Mouse (Mus musculus): ENCODE results near the gene Fmnl2.

Fmnl2 gene

DNA sequence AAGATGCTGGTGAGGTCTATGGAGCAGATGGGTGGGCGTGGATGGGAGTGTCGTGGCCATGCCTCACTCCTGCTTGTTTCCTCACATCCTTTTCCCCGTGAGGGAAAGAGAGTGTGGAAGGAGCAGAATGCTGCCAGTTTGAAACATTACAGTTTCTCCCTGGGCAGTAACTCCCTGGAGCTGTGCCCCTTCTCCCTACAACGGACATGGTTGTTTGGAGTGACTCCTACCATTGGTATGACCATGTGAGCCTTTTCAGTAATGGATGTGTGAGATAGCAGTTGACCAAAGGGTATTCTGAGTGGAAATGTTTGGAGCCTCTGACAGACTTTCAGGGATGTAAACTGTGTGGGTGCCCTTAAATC lies 5.1 kb downstream of the Fmnl2 start:
- no peak for DNase-seq (ENCODE audit: low read depth, low spot score)

DNA sequence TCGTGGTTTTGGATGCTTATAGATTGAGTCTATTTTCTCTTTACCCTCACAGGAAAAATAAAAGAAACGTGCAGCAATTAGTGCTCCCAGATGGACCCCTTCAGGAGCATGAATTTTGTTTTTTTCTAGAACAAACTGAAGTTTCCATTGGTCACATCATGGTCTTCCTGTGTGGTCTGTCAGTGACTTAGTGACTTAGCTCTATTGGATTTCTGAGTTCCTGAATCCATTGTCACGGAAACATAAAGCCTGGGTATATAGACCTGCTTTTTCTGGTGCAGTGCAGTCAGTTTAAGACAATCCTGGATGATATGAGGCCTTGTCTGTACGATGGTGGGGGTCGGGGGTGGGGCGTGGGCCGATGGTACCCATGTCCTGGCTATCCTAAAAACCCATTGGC lies 7.0 kb downstream of the Fmnl2 start:
- no peak for DNase-seq (ENCODE audit: low read depth, low spot score)

DNA sequence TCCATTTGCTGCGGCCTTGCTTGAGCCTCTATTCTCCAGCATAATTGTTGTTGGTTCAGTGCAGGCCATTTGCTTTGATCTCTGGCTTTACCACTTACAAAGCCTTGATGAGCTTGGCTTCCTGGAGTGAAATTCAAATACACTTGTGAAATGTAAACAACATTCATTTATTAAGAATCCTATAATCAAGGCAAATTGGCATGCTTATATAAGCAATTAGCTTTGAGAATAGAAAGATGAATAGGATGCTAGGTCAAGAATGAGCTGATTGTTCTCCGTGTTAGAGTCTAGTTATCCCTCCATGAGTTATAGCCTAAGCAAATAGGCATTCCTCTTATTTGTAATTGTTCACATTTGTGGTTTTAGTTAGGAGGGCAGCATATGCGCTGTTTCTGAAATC lies 8.5 kb downstream of the Fmnl2 start:
- DNase-seq (ENCODE audit: low read depth, low spot score): no peak

DNA sequence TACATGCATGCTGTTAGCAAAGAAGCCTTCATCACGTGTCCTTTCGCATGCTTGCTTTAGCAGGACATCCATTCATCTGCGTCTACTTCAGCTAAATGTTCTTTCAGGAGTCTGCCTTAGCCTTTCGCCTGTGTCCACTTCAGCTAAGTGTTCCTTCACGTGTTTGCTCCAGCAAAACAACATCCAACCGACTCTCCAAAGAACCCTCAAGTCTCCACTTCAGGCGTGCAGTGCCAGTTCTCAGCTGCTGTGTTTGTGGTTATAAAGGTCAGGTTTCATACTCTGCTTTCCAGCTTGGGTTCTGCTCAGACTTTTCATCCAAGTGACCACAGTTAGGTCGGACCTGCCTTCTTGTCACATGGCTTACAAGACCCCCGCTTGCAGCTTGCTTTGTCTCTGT lies 10.1 kb downstream of the Fmnl2 start:
- DNase-seq (ENCODE audit: low read depth, low spot score): no peak

DNA sequence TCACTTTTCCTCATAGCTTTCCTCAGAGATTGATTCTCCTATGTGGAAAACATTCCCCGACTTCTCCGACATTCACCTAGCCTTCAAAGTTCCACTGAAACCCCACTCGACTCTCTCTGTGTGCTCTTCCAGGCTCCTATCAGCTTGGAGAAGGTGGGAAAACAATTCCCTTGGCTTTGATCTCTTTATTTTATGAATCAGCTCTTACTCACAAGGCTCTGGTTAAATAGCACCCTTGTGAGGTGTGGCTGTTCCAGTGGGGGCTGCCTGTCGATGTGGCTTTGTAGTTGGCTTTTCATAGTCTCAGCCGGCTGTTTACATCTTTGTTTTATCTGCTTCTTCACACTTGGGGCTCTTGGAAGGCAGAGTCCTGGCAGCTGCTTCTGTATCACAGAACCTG lies 10.5 kb downstream of the Fmnl2 start:
- no peak for DNase-seq (ENCODE audit: low read depth, low spot score)

DNA sequence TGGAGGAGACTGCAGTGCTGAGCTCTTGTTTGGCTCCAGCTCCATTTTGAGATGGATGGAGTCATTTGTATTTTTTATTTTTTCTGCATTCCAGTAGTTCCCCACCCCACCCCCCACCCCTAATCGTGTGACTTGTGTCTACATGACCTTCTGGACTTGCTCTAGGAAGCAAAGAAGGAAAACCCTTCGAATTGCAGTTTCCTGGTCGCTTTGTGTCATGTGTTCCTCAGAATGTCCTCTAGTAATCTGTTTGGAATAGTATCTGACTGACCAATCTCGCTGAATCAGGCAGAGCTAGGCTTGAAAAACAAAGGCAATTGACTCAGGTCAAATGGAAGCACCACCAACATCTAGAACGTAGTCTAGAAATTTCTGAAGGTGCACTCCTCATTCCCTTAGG lies 15.0 kb downstream of the Fmnl2 start:
- no peak for DNase-seq (ENCODE audit: low read depth, low spot score)

DNA sequence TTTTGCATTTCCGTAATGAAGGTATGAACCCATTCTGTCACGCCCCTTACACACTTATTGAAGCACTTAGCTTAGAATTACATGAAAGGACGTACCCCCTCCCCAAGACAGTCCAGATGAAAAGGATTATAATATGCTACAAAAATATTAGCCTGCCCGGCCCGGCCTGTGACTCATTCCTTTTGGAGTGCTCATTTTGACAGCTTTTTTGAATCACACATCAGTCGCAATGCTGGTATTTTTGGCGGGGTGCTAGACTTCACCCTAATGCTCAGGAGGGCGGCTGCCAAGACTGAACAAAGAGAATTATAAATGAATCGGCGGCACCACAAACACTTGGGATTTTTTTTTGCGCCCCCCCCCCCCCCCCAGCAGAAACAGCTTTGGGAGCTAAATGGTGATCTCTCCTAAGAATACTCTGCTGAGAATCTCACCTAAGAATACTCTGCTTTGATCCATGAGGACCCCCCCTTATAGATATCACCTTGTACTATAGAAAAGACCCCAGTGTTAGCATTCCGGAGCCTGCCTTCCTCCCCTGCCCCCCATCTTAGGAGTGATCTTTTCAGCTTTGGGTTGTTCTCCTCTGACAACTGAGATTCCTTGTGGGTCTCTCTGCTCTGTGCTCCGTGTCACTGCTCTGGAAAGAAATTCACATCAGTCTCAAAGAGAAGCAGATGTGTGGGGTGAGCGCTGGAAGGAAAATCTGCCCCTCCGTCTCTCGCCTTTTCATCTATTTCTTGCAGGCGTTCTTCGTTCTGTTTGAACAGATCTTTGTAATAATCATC lies 15.8 kb downstream of the Fmnl2 start:
- no peak for DNase-seq (ENCODE audit: low read depth, low spot score)

DNA sequence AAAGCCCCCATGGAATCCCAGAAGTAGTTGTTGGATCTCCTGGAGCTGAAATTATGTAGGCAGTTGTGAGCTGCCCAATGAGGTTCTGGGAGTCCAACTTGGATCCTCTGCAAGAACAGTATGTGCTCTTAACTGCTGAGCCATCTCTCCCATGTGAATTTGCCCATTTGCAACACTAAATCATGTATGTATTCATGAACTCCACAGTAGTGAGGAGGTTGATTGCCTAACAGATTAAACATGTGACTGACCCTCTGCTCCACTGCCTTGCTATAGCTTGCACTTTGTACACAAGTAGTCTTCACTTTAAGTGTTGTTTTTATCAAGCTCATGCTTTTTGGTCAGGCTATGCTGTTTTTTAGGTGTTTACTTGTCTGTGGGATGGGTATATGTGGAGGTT lies 17.1 kb downstream of the Fmnl2 start:
- no peak for DNase-seq (ENCODE audit: low read depth, low spot score)

DNA sequence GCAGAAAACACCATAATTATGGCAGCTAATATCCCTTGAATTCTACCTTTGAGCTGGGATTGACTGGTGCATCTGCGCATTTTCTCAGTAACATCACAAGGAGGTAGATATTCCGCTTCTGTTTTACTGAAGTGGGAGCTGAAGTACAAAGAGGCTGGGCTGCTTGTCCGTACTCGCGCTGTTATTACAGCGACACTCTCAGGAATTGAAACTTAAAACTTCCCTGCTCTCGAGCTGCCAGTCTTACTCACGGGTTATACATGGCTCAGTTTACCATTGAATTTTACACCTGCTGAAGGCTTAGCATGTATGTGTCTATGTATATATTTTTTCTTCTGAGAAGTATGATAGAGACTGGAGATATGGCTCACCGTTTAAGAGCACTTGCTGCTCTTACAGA lies 18.1 kb downstream of the Fmnl2 start:
- DNase-seq (ENCODE audit: low read depth, low spot score): no peak

DNA sequence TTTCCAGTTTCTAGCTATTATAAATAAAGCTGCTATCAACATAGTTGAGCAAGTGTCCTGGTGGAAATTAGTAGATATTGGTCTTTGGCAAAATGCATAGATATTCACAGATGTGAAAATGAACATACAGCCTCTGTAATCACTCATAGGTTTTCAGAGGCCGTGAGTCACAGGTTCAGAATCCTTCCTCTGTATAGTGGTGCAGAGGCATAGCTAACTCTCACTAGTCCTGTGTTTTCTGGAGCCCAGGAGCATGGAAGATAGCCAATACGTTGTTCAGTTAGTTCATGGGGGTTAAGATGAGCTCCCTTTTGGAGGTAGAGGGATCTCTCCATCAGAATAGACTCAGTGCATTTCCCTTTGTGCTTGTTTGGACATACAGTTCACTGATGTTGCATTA lies 25.7 kb downstream of the Fmnl2 start:
- DNase-seq (ENCODE audit: low read depth, low spot score): no peak

DNA sequence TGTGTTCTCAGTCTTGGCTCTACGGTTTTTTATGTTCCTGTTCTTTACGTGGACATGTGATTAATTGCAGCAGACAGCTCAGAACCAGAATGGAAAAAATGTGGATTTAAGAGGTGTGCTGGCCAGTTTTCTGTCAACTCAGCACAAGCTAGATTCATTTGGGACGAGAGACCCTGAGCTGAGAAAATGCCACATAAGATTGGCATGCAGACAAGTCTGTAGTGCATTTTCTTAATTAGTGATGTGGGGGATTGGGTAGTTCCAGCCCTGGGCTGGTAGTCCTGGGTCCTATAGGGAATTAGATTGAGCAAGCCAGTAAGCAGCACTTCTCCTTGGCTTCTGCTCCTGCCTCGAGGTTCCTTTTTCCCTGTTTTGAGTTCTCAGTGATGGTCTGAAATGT lies 26.4 kb downstream of the Fmnl2 start:
- DNase-seq (ENCODE audit: low read depth, low spot score): no peak

DNA sequence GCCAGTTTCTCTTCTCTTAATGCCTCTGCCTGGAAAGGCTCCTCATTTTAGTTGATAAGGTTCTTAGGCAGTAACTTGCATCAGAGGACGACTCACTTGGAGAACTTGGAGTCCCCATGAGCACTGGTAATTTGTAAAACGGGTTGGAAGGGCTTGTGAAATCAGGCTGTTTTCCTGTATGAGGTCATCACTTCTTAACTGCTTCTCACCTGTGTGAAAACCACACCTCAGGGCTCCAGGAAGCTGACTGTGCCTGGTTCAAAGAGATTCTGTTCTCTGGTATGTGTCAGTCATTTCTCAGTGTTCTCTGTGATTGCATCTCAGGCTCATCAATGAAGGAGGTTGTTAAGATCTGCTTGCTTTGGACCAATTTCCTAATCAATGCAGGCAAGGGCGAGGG lies 27.4 kb downstream of the Fmnl2 start:
- DNase-seq (ENCODE audit: low read depth, low spot score): no peak

DNA sequence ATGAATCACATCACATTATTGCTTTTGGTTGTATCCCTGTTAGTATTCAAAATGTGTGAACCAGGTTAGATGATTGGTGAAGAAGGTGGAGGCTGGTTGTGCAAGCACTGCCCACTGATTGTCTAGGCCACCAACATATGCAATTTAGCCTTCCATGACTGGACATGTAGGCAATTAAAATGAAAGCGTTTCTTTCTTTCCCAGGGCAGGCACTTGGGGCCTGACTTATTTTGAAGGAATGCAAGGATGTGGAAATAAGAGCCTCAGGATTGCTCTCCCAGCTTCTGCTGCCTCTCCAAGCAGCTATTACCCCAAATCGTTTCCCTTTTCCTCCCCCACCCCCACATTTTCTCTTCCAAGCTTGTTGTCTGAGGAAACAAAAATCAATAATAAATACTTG lies 29.6 kb downstream of the Fmnl2 start:
- no peak for DNase-seq (ENCODE audit: low read depth, low spot score)

DNA sequence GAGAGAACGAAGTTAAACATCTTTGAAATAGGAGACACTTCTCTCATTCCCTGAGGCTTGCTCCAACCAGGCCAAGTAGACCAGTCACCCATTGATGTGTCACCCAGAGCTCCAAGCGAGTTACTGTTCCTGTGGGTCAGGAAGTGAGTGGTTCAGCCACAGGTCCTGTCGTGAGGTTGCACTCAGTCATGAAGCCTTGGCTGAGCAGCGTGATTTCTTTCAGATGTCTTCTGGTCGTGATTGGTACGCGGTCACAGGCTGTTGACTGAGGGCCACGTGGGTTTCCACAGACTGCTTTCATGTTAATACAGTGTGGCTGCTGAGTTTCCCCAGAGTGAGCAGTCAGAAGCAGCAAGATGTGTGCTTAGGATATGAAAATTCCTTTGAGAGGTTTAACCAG lies 33.5 kb downstream of the Fmnl2 start:
- no peak for DNase-seq (ENCODE audit: low read depth, low spot score)

DNA sequence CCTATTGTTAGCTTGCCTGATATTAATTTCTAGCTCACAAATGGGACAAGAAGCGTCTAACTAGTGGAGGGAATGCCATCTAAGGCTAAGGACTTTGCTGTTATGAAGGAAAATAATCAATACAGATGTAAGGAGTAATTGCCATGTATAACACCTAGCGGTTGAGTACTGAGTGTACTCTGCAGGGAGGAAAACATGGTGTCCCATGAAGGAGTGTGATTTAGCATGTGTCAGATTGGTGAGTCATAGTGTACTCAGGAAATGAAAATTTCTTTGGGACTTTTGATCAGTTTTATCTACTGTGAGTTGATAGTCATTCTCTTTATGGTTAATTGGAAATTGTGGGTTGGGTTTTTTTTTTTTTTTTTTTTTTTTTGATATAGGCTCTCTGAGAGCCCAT lies 34.1 kb downstream of the Fmnl2 start:
- no peak for DNase-seq (ENCODE audit: low read depth, low spot score)

DNA sequence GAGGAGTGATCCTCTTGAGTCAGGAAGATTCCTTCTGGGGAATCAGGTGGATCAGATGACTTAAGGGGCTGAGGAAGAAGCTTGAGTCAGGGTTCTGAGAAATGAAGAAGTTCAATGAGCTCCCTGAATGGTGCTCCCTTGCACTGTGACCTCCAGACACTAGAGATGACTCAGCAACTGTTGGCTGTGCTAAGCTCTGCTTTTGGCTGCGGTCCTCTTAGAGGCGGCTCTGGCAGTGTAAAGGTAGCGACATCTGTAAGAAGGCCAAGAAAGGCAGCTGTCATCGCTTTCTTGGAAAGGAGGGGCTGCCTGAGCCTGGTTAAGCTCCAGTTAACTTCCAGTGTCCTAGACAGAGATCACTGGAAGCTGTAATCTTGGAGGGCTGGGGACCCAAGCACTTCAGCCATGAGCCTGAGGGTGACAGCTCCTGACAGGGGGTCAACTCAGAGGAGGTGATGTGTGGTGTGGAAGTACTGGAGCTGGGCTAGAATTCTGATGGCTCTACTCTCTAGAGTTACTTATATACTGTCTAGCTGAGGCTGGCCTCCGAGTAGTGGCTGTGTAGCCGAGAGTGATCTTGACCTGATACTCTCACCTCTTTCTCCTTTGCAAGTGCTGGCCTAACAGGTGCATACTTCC lies 37.4 kb downstream of the Fmnl2 start:
- DNase-seq (ENCODE audit: low read depth, low spot score): no peak

DNA sequence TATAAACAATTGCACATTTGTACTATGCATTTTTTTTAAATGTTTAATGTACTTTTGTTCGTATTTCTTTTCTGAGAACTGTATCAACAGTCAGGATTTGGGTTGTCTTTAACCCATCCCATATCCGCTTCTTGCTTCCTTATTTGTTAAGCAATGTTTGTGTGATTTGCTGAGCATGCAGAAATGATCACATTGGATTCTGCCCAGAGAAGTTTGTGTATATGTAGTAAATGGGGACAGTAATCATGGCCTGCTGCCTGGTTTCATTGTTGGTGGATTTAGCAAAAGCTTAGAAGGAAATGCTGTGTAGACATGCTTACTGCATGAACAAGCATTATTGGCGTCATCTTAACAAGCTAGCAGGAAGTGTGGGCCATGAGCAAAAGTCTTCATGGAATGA lies 39.3 kb downstream of the Fmnl2 start:
- DNase-seq (ENCODE audit: low read depth, low spot score): no peak

DNA sequence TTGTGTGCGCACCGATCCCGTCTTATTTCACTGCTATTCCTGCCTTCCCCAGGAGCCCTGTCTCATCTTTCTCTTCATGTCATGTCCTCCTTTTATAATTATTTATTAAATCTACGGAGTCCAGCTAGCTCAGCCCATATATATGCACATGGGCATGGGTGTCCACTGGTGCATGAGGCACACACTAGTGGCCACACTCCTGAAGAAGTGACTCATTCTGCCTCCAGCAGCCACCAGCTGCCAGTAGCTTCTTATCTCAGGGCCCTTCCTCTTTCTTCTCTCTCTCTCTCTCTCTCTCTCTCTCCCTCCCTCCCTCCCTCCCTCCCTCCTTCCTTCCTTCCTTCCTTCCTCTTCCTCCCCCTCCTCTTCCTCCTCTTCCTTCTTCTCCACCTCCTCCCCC lies 43.1 kb downstream of the Fmnl2 start:
- no peak for DNase-seq (ENCODE audit: low read depth, low spot score)

DNA sequence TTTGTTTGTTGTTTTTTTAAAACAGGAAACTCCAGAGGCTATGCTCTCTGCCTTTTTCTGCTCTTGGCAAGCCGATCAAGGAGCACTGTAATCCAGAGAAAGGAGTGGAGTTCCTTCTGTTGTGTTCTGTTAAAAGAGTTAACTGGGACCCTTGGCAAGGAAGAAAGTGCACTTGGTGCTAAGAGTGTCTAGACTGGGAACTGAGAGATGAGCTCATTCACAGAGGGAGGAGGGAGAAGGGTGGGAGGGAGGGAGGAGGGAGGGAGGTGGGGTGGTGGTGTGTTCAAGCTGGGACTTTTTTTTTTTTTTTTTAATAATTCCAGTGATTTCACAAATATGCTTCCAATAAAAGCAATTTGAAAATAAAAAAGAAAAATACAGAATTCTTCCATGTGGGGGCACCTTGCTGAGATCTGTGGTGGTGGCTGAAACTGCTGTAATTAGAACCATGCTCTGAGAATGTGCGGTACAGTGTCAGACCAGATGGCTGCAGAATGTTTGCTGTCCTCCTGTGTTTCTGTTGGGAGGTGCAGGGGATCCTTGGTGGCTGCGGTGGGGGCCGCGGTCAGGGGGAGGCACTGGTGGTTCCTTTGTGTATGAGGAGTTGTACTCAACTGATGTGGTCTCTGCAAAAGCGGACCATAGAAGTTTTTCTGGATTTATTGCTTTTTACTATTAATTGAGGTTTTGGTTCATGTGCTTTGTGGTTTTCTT lies 43.8 kb downstream of the Fmnl2 start:
- DNase-seq (ENCODE audit: low read depth, low spot score): no peak

DNA sequence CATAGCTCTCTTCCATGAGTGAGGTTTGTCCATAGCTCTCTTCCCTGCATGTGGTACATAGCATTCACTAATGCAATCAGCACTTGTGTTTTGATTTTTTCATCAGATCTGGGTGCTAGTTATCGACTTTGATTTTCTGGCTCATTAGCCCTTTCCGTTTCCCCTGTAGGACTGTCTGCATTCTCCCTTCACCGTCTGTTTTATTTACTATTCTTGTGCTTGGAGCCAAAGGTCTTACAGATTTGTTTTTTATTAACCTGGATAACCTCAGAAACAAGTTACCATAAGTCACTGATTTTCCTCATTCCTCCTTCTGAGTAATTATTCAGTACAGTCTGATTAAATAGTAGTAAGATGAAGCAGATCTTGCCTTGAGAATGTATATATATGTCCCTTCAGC lies 44.8 kb downstream of the Fmnl2 start:
- no peak for DNase-seq (ENCODE audit: low read depth, low spot score)

DNA sequence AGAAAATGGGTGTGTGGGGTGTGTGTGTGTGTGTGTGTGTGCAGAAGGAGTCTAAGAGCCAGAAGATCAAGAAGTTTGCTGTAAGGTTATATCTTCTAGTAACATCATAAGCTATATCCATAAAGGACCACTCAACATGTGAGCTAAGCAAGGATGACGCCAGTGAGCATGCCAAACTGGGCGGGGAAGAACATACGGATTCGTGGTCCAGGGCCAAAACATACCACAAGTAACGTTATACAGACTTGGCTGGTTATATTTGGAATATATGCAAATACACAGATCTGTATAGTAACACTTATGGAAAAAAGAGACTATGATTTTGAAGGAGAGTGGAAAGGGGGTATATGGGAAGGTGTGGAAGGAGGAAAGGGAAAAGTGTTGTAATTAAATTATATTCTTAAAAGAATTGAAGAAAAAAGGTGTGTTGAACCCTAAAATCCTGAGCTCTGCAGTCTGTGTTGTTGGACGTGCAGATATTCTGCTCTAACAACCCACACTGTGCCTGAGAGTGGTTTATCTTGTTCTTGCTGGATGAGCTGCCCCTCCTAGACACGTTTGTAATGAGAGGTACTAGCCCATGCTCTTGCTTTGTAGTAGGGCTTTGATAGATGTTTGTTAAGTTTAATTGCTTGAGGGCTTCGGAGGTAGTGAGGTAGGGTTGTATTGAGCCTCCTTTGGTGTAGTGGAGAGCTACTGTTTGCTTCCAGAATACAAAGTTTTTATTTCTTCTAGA lies 45.7 kb downstream of the Fmnl2 start:
- DNase-seq (ENCODE audit: low read depth, low spot score): no peak

DNA sequence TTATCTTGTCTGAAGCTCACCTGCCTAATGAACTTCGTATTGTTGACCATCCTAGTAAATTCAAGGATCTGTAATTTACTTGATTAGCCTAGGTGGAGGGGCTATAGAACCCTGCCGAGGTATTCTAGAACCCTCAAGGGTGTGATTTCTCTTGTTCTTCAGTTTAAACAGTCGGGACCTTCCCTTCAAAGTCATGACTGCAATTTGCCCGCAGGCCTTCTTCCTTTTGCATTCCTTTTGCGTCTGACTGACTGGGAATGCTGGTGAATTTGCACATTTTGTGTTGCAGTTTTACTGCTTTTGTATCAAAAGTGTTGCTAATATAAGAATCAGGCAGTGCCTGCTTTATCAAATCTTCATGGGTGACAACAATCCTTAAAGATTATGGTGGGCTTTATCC lies 46.9 kb downstream of the Fmnl2 start:
- DNase-seq (ENCODE audit: low read depth, low spot score): no peak

All from A20 (cell line).